Mouse (Mus musculus): ENCODE data around the gene Map1s.

DNA sequence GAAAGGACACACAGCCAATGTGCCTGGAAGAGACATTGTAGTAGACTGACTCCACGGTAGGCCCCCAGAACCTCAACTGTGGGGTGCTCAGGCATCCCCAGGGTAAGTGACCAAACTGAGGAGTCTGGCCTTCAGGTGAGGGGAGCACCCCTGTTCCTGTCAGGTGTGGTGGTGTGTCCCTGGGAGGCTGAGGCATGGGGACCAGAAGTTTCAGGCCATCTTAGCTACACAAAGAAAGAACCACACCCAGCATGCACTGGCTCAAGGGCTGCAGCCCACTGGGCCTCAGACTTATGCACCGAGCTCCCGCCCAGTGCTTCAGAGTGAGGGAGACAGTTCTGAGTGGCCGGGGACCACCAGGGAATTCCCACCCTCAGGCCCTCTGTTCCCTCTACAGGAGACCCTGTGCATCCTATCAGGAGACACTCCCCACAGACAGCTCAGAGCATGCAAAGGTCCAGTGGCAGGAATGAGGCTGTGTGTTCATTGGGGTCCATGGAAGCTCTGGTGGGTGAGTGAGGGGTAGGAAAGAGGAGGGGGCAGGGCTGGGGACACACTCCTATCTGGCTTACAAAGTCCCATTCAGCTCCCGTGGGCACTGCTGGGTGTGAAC, 34.4 kb upstream of the Map1s start:
- TF ChIP-seq CTCF (IDR thresholded peaks at IDR 0.05), result no peak
- no peak for TF ChIP-seq EP300 (IDR thresholded peaks at IDR 0.05)
